Mouse (Mus musculus): ENCODE measurements around the gene Tspan5. TPM values are rescaled to one million over a fixed set of nuclear protein-coding genes. Genes with fewer than 3 reads are reported as not detected.

Tspan5 gene
- polyA plus RNA-seq (2015; fragmentation: Nextera tagmentation; extraction: Ambion mirVana), result 1.6 and 1.7 TPM in 2 replicates

- ATAC-seq (peak; percentile 85), DNase-seq (peak; percentile 78)
- Histone ChIP-seq H3K36me3 (replicated peaks; ENCODE audit: insufficient read depth, low read length) (no peaks in the 10 kb centered on the region), H3K9ac (replicated peaks) (peak within 1 kb of the TSS; percentile 60), H3K27me3 (ENCODE audit: insufficient read depth, low read length) (peaks cover 13% of the 10 kb centered on the region), H3K4me3 (ENCODE audit: low read depth, low read length) (peak within 1 kb of the TSS; percentile 72), H3K4me2 (ENCODE audit: low read depth, low read length) (peak within 1 kb of the TSS; percentile 98), H3K27ac (ENCODE audit: low read depth) (peak within 1 kb of the TSS; percentile 48; the same call in 1 of the 2 replicates), H3K4me1 (ENCODE audit: insufficient read depth) (peaks cover 8% of the 10 kb centered on the region), H3K9me3 (ENCODE audit: low read length) (no peaks in the 10 kb centered on the region)
- 3% methylated on average over 75 of the region's 100 CpGs for WGBS (ENCODE audit: insufficient replicate concordance)
- no peak for TF ChIP-seq CTCF (IDR thresholded peaks at IDR 0.05; ENCODE audit: low read depth)
- TF ChIP-seq EP300 (IDR thresholded peaks at IDR 0.05; ENCODE audit: low read depth), result no peak
Observed at GRCm38 (mm10) chr3:138741649-138742565, at the start of gene Tspan5. Gene Tspan5 (plus strand): TSS chr3:138742195.

GRCm38 (mm10) chr3:138692302-138692701 is 49.7 kb upstream of the Tspan5 start:
- DNase-seq (no peak), ATAC-seq (no peak)
- no peak overlapping the region for H3K4me2 ChIP-seq (ENCODE audit: low read depth, low read length)
- no peak overlapping the region for H3K4me3 ChIP-seq (ENCODE audit: low read depth, low read length)
- no peak overlapping the region for H3K27ac ChIP-seq (ENCODE audit: low read depth)
- no peak for TF ChIP-seq CTCF (IDR thresholded peaks at IDR 0.05; ENCODE audit: low read depth)
- no peak for TF ChIP-seq EP300 (IDR thresholded peaks at IDR 0.05; ENCODE audit: low read depth)
- WGBS (ENCODE audit: insufficient replicate concordance), result 53% methylated on average over 1 of the region's 1 CpGs
- H3K9me3 ChIP-seq (ENCODE audit: low read length), result no peaks in the 10 kb centered on the region
- no peaks in the 10 kb centered on the region for H3K4me1 ChIP-seq (ENCODE audit: insufficient read depth)
- H3K27me3 ChIP-seq (ENCODE audit: insufficient read depth, low read length), result no peaks in the 10 kb centered on the region
- H3K36me3 ChIP-seq (replicated peaks; ENCODE audit: insufficient read depth, low read length), result no peaks in the 10 kb centered on the region
- no peak overlapping the region for H3K9ac ChIP-seq (replicated peaks)

- Histone ChIP-seq H3K27me3 (ENCODE audit: insufficient read depth, low read length) (no peaks in the 10 kb centered on the region), H3K36me3 (replicated peaks; ENCODE audit: insufficient read depth, low read length) (no peaks in the 10 kb centered on the region), H3K4me2 (ENCODE audit: low read depth, low read length) (no peak overlapping the region), H3K9me3 (ENCODE audit: low read length) (no peaks in the 10 kb centered on the region), H3K27ac (ENCODE audit: low read depth) (no peak overlapping the region), H3K4me3 (ENCODE audit: low read depth, low read length) (no peak overlapping the region), H3K4me1 (ENCODE audit: insufficient read depth) (no peaks in the 10 kb centered on the region), H3K9ac (replicated peaks) (no peak overlapping the region)
- no peak for TF ChIP-seq EP300 (IDR thresholded peaks at IDR 0.05; ENCODE audit: low read depth)
- no peak for TF ChIP-seq CTCF (IDR thresholded peaks at IDR 0.05; ENCODE audit: low read depth)
- WGBS (ENCODE audit: insufficient replicate concordance), result 56% methylated on average over 12 of the region's 12 CpGs
- DNase-seq (no peak), ATAC-seq (no peak)
Observed at GRCm38 (mm10) chr3:138703399-138703798, 38.6 kb upstream of the Tspan5 start.

- ATAC-seq (no peak), DNase-seq (no peak)
- WGBS (ENCODE audit: insufficient replicate concordance), result 52% methylated on average over 9 of the region's 9 CpGs
Observed at GRCm38 (mm10) chr3:138704469-138704868, 37.5 kb upstream of the Tspan5 start.

GRCm38 (mm10) chr3:138705875-138706274 is 36.1 kb upstream of the Tspan5 start:
- Histone ChIP-seq H3K9ac (replicated peaks) (no peak overlapping the region), H3K4me3 (ENCODE audit: low read depth, low read length) (no peak overlapping the region), H3K4me1 (ENCODE audit: insufficient read depth) (no peaks in the 10 kb centered on the region), H3K36me3 (replicated peaks; ENCODE audit: insufficient read depth, low read length) (no peaks in the 10 kb centered on the region), H3K27me3 (ENCODE audit: insufficient read depth, low read length) (no peaks in the 10 kb centered on the region), H3K27ac (ENCODE audit: low read depth) (no peak overlapping the region), H3K4me2 (ENCODE audit: low read depth, low read length) (no peak overlapping the region), H3K9me3 (ENCODE audit: low read length) (no peaks in the 10 kb centered on the region)
- WGBS (ENCODE audit: insufficient replicate concordance), result 75% methylated on average over 14 of the region's 14 CpGs
- ATAC-seq (no peak), DNase-seq (no peak)
- TF ChIP-seq CTCF (IDR thresholded peaks at IDR 0.05; ENCODE audit: low read depth), result no peak
- TF ChIP-seq EP300 (IDR thresholded peaks at IDR 0.05; ENCODE audit: low read depth), result no peak

More at GRCm38 (mm10) chr3:138704469-138704868, 37.5 kb upstream of the Tspan5 start:
- Histone ChIP-seq H3K9me3 (ENCODE audit: low read length) (no peaks in the 10 kb centered on the region), H3K4me3 (ENCODE audit: low read depth, low read length) (no peak overlapping the region), H3K4me1 (ENCODE audit: insufficient read depth) (no peaks in the 10 kb centered on the region), H3K27me3 (ENCODE audit: insufficient read depth, low read length) (no peaks in the 10 kb centered on the region), H3K9ac (replicated peaks) (no peak overlapping the region), H3K36me3 (replicated peaks; ENCODE audit: insufficient read depth, low read length) (no peaks in the 10 kb centered on the region), H3K27ac (ENCODE audit: low read depth) (no peak overlapping the region), H3K4me2 (ENCODE audit: low read depth, low read length) (no peak overlapping the region)
- no peak for TF ChIP-seq EP300 (IDR thresholded peaks at IDR 0.05; ENCODE audit: low read depth)
- TF ChIP-seq CTCF (IDR thresholded peaks at IDR 0.05; ENCODE audit: low read depth), result no peak

GRCm38 (mm10) chr3:138709183-138709582 is 32.8 kb upstream of the Tspan5 start:
- no peak overlapping the region for H3K4me3 ChIP-seq (ENCODE audit: low read depth, low read length)
- H3K27ac ChIP-seq (ENCODE audit: low read depth), result no peak overlapping the region
- 49% methylated on average over 5 of the region's 5 CpGs for WGBS (ENCODE audit: insufficient replicate concordance)
- no peak overlapping the region for H3K9ac ChIP-seq (replicated peaks)
- H3K27me3 ChIP-seq (ENCODE audit: insufficient read depth, low read length), result no peaks in the 10 kb centered on the region
- TF ChIP-seq EP300 (IDR thresholded peaks at IDR 0.05; ENCODE audit: low read depth), result no peak
- no peak for TF ChIP-seq CTCF (IDR thresholded peaks at IDR 0.05; ENCODE audit: low read depth)
- ATAC-seq, result no peak
- DNase-seq, result no peak
- H3K9me3 ChIP-seq (ENCODE audit: low read length), result no peaks in the 10 kb centered on the region
- no peaks in the 10 kb centered on the region for H3K4me1 ChIP-seq (ENCODE audit: insufficient read depth)
- no peak overlapping the region for H3K4me2 ChIP-seq (ENCODE audit: low read depth, low read length)
- H3K36me3 ChIP-seq (replicated peaks; ENCODE audit: insufficient read depth, low read length), result no peaks in the 10 kb centered on the region
